Mouse (Mus musculus): ENCODE measurements around the gene Setd6.

The Setd6 gene

GRCm38 (mm10) chr8:95709579-95709978, 6.1 kb upstream of the Setd6 start:
- no peak for DNase-seq (ENCODE audit: low spot score in 2 of 2)

- no peak for DNase-seq (ENCODE audit: low spot score in 2 of 2)
These were observed 4.7 kb upstream of the Setd6 start for GRCm38 (mm10) chr8:95711029-95711428.

GRCm38 (mm10) chr8:95712395-95712794, 3.3 kb upstream of the Setd6 start:
- DNase-seq (ENCODE audit: low spot score in 2 of 2), result no peak

GRCm38 (mm10) chr8:95713100-95714010, 2.3 kb upstream of the Setd6 start:
- DNase-seq (ENCODE audit: low spot score in 2 of 2), result peak; percentile 58 to 74

GRCm38 (mm10) chr8:95714367-95714766, 1.3 kb upstream of the Setd6 start:
- DNase-seq (ENCODE audit: low spot score in 2 of 2), result no peak

- DNase-seq (ENCODE audit: low spot score in 2 of 2), result no peak
These were observed 756 bp upstream of the Setd6 start for GRCm38 (mm10) chr8:95714837-95715413.

GRCm38 (mm10) chr8:95716546-95717335, 1.1 kb downstream of the Setd6 start:
- no peak for DNase-seq (ENCODE audit: low spot score in 2 of 2)

GRCm38 (mm10) chr8:95727625-95728024, 11.9 kb downstream of the Setd6 start:
- DNase-seq (ENCODE audit: low spot score in 2 of 2), result no peak

- DNase-seq (ENCODE audit: low spot score in 2 of 2), result no peak
These were observed 22.9 kb downstream of the Setd6 start for GRCm38 (mm10) chr8:95738596-95738995.

GRCm38 (mm10) chr8:95741732-95742131, 26.1 kb downstream of the Setd6 start:
- DNase-seq (ENCODE audit: low spot score in 2 of 2), result no peak

- DNase-seq (ENCODE audit: low spot score in 2 of 2), result no peak
These were observed 32.3 kb downstream of the Setd6 start for GRCm38 (mm10) chr8:95748028-95748427.

GRCm38 (mm10) chr8:95751924-95752323, 36.2 kb downstream of the Setd6 start:
- no peak for DNase-seq (ENCODE audit: low spot score in 2 of 2)

- DNase-seq (ENCODE audit: low spot score in 2 of 2), result no peak
These were observed 44.6 kb downstream of the Setd6 start for GRCm38 (mm10) chr8:95760323-95760722.

- DNase-seq (ENCODE audit: low spot score in 2 of 2), result no peak
These were observed 48.5 kb downstream of the Setd6 start for GRCm38 (mm10) chr8:95764133-95764532.

All from spleen, postnatal 14 days (tissue).